Mouse (Mus musculus): ENCODE measurements at regions not wholly inside any gene's neighbourhood (a gene's known extent, or its start where the extent isn't known, plus 50 kb on each side); places are given as distances from the start of the nearest gene placed in this dataset.

GRCm38 (mm10) chr9:52591188-52591587, 88.4 kb downstream of the AI593442 start:
- no peak for DNase-seq (ENCODE audit: low spot score in 2 of 2)

GRCm38 (mm10) chr9:52574066-52574465, 105.5 kb downstream of the AI593442 start:
- DNase-seq (ENCODE audit: low spot score in 2 of 2): no peak

- DNase-seq (ENCODE audit: low spot score in 2 of 2): no peak
These were observed 127.9 kb downstream of the AI593442 start for GRCm38 (mm10) chr9:52551577-52552281.

- no peak for DNase-seq (ENCODE audit: low spot score in 2 of 2)
These were observed 133.5 kb downstream of the AI593442 start for GRCm38 (mm10) chr9:52546071-52546470.

- DNase-seq (ENCODE audit: low spot score in 2 of 2): no peak
These were observed 140.5 kb downstream of the AI593442 start for GRCm38 (mm10) chr9:52539086-52539485.

GRCm38 (mm10) chr9:52529444-52529915, 150.1 kb downstream of the AI593442 start:
- DNase-seq (ENCODE audit: low spot score in 2 of 2): no peak

GRCm38 (mm10) chr9:52500487-52500886, 179.1 kb downstream of the AI593442 start:
- no peak for DNase-seq (ENCODE audit: low spot score in 2 of 2)

GRCm38 (mm10) chr9:52495483-52496270, 183.9 kb downstream of the AI593442 start:
- DNase-seq (ENCODE audit: low spot score in 2 of 2): no peak

- DNase-seq (ENCODE audit: low spot score in 2 of 2): no peak
These were observed 186.6 kb downstream of the AI593442 start for GRCm38 (mm10) chr9:52492947-52493505.

- no peak for DNase-seq (ENCODE audit: low spot score in 2 of 2)
These were observed 205.9 kb downstream of the AI593442 start for GRCm38 (mm10) chr9:52473555-52474196.

GRCm38 (mm10) chr9:52472859-52473258, 206.7 kb downstream of the AI593442 start:
- DNase-seq (ENCODE audit: low spot score in 2 of 2): no peak

- DNase-seq (ENCODE audit: low spot score in 2 of 2): no peak
These were observed 221.1 kb downstream of the AI593442 start for GRCm38 (mm10) chr9:52458518-52458917.

- no peak for DNase-seq (ENCODE audit: low spot score in 2 of 2)
These were observed 225.1 kb downstream of the AI593442 start for GRCm38 (mm10) chr9:52454445-52454844.

GRCm38 (mm10) chr9:52451792-52452191, 227.8 kb downstream of the AI593442 start:
- no peak for DNase-seq (ENCODE audit: low spot score in 2 of 2)

GRCm38 (mm10) chr9:52448245-52448644, 231.3 kb downstream of the AI593442 start:
- no peak for DNase-seq (ENCODE audit: low spot score in 2 of 2)

GRCm38 (mm10) chr9:52443228-52443627, 236.4 kb downstream of the AI593442 start:
- DNase-seq (ENCODE audit: low spot score in 2 of 2): no peak

GRCm38 (mm10) chr9:52434215-52434614, 245.4 kb downstream of the AI593442 start:
- DNase-seq (ENCODE audit: low spot score in 2 of 2): no peak

- DNase-seq (ENCODE audit: low spot score in 2 of 2): no peak
These were observed 254.2 kb downstream of the AI593442 start for GRCm38 (mm10) chr9:52425413-52425812.

GRCm38 (mm10) chr9:52422622-52423021, 254.2 kb upstream of the Zc3h12c start:
- DNase-seq (ENCODE audit: low spot score in 2 of 2): no peak

GRCm38 (mm10) chr9:52415706-52416105, 247.3 kb upstream of the Zc3h12c start:
- no peak for DNase-seq (ENCODE audit: low spot score in 2 of 2)

- no peak for DNase-seq (ENCODE audit: low spot score in 2 of 2)
These were observed 239.5 kb upstream of the Zc3h12c start for GRCm38 (mm10) chr9:52407841-52408240.

- no peak for DNase-seq (ENCODE audit: low spot score in 2 of 2)
These were observed 234.1 kb upstream of the Zc3h12c start for GRCm38 (mm10) chr9:52402496-52402895.
